Mouse (Mus musculus): ENCODE data around the gene Tob1.

Tob1 gene

GRCm38 (mm10) chr11:94211124-94211603 is at the start of gene Tob1:
Tob1 (plus strand) TSS chr11:94211454.
- peak; percentile 99 for DNase-seq

- peak; percentile 50 for DNase-seq
These were observed 49.2 kb upstream of the Tob1 start for GRCm38 (mm10) chr11:94161867-94162581.

- DNase-seq = peak; percentile 38
These were observed 48.1 kb upstream of the Tob1 start for GRCm38 (mm10) chr11:94163005-94163767.

DNA sequence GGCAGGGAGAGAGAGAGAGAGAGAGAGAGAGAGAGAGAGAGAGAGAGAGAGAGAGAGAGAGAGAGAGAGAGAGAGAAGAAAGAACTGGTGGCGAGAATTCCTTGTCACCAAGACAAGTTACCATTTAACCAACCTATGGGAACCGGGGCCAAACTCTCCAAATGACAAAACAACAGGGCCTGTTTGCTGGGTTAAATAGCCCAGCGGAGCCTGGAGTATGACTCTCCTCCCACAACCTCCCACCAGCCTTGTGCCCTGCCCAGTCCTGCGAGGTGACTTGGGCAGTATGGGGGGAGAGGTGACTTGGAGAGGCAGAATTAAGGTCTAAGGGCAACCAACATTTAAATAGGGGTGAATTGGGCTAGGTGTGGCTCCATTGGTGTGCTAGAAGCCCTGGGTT is 45.5 kb upstream of the Tob1 start:
- no peak for DNase-seq

DNA sequence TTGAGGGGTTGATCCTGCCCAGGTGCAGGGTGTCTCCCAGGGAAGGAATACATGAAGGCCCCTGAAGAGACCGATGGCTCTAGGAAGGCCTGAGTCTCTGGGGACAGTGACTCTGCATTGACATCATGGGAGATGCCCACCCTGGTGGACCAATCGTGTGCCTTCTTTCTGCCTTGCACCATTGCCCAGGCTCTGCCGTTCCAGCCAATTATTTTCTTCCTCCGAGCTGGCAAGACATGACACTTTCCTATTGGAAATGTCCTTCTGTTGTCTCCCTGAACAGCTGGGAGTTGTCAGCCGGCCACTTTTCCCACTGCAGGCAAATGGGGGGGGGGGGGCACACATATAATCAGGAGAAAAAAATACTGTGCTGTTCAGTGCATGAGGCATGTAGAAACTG is 43.0 kb upstream of the Tob1 start:
- DNase-seq = no peak

DNA sequence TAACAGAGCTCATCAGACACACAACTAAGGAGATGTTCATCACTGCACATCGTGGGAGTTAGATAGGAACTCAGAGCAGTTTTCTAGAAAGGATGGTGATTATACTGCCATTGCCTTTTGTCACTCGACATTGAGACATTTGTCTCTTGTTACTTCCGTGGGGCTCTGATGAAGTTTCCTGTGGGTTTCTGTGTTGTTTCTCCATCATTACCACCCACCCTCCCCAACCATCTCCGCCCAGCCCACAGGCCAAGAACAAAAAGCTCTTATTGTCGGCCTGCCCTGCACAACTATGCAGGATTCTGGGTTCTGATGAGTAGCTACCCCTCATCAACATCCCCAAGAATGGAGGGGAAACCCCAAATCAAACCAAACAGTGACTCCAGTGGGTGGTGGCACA is 41.7 kb upstream of the Tob1 start:
- no peak for DNase-seq

GRCm38 (mm10) chr11:94171691-94172090 is 39.6 kb upstream of the Tob1 start:
- peak; percentile 49 for DNase-seq

- no peak for DNase-seq
These were observed 39.1 kb upstream of the Tob1 start for GRCm38 (mm10) chr11:94172186-94172585.

DNA sequence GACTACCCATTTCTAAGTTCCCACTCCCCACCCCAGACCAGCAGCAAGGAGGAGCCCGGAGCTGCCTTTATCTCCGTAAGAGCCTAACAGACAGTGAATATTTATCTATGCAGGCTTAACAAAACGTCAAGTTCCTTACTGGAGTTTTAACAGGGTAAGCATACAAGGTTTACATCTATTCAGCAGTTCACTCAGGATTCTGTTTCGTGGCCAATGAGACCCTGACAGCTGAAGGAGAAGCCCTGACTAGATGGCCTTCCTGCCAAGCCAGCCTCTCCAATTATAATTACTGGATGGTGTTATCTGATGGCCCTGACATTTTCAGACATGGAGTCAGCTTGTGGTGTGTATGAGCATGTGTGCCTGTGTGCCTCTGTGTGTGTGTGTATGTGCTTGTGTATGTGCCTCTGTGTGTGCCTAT is 37.5 kb upstream of the Tob1 start:
- DNase-seq = no peak

- no peak for DNase-seq
These were observed 36.0 kb upstream of the Tob1 start for GRCm38 (mm10) chr11:94175288-94175687.

- no peak for DNase-seq
These were observed 35.6 kb upstream of the Tob1 start for GRCm38 (mm10) chr11:94175694-94176093.

- no peak for DNase-seq
These were observed 33.2 kb upstream of the Tob1 start for GRCm38 (mm10) chr11:94177841-94178585.

DNA sequence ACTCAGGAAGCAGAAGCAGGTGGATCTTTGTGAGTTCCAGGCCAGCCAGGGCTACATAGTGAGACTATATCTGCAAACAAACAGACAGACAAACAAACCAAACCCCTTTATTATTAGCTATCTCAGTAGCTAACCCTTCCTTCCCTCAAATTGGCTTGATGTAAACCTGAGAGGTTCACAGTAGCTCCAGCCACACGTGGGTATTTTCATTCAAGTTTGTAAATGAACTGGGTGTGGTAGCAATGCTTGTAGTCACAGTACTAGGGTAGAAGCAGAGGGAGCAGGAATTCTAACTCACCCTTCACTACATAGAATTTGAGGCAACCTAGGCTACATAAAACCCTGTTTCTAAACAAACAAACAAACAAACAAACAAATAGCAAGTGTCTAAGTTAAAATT is 31.5 kb upstream of the Tob1 start:
- no peak for DNase-seq

DNA sequence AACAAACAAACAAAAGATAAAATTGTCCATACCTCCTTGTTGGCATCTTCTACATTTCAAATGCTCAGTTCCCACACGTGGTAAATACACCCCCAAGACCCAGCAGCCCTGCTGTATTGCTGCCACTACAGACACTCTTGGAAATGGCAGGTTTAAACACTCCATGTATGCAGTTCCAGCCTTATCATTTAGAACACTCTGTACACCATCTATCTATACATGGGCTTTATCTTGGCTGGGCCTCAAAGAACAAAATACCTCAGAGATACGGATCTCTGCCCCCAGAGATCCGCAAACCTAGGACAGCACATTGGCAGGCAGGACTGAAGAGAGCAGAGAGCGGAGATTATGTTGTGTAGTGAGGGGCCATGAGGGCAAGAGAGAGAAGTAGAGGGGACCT is 31.1 kb upstream of the Tob1 start:
- DNase-seq = no peak

DNA sequence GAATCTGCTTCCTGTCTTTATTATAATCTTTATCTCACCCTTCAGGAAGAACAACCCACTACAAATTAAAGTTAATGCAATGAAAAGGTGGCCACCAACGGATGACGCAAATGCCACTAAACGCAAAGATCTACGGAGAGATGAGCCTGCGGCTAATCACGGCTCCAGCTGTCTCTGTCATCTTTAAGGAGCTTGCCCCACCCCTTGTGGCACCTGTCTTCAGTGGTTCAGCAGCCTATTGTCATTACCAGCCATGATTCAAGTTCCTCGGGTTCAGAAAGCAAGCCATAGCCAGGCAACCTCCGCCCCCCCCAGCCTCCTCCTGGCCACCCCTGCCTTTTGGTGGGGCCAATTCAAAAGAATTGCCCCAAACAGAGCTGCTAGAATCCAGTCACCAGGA is 29.6 kb upstream of the Tob1 start:
- DNase-seq = no peak

GRCm38 (mm10) chr11:94182711-94183110 is 28.5 kb upstream of the Tob1 start:
- no peak for DNase-seq

DNA sequence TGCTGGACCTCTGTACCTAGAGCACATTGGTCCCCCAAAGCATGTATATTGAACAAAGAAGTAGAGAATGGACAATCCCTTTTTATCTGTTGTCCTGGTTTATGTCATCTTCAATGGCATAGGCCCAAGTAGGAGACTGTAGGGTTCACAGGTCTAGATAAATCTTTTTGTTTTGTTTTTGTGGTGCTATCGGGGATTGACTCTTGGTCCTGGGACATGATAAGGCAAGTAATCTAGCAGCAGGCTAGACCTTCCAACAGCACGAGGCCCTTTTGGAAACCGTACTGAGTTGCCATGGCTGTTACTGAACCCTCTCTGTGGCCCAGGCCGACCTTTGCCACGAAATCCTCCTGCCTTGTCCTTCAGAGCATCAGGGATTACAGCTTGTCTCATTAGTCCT is 28.1 kb upstream of the Tob1 start:
- no peak for DNase-seq

GRCm38 (mm10) chr11:94183671-94184070 is 27.6 kb upstream of the Tob1 start:
- DNase-seq = no peak

- DNase-seq = no peak
These were observed 21.7 kb upstream of the Tob1 start for GRCm38 (mm10) chr11:94189579-94189978.

DNA sequence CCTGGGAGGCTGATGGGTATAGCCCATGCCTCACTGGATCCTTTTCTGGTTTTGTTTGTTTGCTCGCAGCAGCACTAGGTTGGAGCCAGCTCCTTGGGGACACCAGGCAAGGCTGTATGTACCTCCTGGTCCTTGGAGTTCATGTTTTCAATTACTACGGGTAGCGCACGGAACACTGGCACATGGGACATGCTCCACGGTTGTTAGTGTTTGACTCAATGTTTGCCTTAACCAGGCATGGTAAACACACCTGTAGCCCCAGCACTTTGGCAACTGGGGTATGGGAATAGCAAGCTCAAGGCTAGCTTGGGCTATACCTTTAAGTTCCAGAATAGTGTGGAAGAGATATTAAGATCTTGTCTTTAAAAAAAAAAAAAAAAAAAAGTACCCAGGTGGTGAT is 20.6 kb upstream of the Tob1 start:
- DNase-seq = no peak

DNA sequence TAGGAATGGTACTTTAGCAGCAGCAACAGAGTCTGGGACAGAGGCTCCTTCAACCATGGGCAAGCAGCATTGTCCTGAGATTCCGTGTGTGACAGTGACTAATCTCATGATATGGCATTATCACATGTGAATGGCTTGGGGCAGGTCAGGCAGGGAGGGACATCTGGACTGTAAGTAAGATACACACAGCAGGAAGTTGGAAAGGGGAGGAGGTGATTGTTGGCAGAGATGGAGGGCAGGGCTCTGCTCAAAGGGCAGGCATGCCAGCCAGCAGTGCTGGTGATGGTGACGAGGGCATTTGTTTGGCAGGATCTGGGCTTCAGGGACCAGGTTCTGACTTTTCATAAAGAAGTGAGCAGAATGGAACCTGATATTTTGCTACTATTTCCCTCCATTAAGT is 18.1 kb upstream of the Tob1 start:
- no peak for DNase-seq

GRCm38 (mm10) chr11:94196311-94196710 is 14.9 kb upstream of the Tob1 start:
- no peak for DNase-seq

DNA sequence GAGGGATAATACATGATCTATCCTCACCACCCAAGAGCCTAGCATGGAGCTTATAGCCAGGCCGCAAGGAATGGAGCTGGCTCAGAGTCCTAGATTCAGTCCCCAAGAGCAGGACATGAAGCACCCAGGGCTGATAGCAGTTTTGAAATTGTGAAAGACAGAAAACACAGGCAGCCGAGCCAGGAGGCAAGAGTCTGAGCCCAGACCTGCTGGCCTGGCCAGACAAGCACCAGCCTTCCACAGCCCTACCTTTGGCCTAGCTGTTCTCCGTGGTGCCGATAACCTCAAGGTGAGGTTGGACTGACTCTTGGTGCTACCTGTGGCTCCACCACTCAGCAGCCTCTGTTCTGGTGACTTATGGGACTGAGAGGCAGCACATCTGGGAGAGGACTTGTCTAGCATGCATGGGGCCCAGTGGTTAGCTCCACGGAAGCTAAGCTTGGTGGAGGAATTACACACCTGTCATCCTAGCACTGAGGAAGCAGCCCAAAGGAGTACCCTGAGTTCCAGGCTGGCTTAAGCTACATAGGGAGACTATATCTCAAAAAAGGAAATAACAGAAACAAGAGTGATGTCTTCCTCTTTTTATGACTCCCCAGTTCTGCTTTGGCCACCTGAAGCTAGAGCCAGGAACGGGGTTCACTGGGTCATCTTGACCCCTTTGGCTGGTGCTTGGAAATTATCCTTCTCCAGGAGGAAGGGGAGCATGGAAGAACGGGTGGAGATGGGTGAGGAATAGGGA is 12.7 kb upstream of the Tob1 start:
- no peak for DNase-seq
